Mouse (Mus musculus): ENCODE measurements around the gene 1700012B09Rik. TPM values are rescaled to one million over a fixed set of nuclear protein-coding genes. Genes with fewer than 3 reads are reported as not detected.

Gene 1700012B09Rik
- total RNA-seq, 2 experiments from 2014 or later = not detected

DNA sequence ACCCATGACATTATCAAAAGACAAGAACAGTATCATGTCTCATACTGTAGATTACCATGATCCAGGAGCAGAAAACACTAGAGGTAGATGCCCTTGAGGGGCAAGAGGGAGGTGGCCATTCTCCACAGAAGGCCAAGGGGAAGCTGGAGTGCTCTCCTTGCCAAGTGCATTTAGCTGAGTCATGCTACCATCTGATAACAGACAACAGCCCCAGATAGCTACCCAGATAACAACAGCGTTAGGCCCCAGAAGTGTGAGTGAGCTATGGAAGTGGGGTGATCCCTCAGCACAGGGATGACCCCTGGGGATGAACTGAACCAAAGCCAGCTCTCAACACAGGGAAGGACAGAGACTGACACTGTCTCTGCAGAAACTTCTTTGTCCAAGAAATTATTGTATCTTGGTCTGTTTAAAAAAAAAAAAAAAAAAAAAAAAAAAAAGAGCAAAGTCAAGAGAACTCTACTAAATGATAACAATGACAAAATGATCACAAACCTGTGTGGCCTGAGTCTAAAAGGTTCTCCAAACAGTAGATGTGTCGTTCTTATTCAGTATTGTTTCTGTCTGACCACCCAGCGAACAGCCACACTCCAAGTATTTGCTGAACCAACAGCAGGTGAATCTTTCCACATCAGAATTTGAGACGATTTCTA, 31.2 kb downstream of the 1700012B09Rik start:
- DNase-seq (ENCODE audit: low spot score in 2 of 2) = no peak

DNA sequence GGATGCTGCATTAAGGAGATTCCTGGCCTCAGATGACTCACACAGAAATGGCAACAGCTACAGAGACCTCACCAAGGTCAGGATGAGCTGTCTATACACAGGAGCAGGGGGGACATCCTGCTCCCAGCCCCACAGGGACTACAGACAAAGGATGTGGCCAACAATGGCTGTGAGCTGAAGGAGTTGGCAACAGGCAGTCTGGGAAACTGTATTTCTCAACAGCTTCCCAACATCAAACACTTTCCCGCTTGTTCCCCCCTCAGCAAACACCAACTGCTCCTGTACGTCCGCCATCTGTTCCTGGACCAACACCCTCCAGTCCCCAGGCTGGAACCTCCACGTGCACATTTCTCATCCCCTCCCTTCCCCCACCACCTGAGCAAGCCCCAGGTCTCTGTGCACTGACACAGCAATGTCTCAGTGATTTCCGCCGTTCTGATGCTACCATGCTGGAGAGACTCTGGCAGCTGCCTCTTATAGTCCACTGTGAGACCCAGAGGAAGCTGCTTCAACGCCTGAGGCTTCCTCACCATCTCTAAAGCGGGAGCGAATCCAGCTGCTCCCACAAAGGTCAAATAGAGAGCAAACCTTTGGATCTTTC, 39.8 kb downstream of the 1700012B09Rik start:
- DNase-seq (ENCODE audit: low spot score in 2 of 2) = no peak

DNA sequence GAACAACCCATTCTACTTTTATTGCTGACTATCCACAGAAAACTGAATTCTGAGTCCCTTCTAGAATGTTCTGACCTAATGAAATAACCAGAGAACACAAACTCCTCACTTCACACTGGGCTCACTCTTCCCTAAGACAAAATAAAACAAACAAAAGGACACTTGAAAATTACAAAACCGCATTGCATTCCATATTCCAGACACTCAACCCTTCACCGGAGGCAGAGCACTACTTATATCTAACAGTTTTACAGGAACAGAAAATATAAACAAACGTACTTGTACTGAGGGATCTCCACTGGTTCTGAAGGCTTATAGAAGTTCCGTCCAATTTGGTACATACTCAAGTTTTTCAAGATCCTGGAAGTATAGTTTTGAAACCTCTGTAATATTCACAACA, 42.5 kb downstream of the 1700012B09Rik start:
- DNase-seq (ENCODE audit: low spot score in 2 of 2) = no peak

DNA sequence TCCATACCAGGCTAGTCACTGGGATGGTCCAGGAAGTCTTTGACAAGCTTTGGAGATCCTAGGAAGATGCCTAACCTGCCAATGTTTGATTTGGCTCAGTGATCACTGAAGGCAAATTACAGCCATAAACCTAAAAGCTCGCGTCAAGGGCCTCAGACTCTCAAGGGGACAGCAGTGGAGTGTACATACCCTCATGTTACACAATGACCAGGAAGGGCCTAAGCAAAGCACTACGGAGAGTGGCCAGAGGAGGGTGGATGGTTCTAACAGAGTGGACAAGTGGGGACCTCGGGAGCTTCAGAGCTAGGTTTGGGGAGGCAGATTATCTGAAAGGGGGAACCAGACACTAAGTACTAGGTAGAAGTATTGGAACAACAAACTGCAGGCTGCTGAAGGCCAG, 44.2 kb downstream of the 1700012B09Rik start:
- DNase-seq (ENCODE audit: low spot score in 2 of 2) = no peak

DNA sequence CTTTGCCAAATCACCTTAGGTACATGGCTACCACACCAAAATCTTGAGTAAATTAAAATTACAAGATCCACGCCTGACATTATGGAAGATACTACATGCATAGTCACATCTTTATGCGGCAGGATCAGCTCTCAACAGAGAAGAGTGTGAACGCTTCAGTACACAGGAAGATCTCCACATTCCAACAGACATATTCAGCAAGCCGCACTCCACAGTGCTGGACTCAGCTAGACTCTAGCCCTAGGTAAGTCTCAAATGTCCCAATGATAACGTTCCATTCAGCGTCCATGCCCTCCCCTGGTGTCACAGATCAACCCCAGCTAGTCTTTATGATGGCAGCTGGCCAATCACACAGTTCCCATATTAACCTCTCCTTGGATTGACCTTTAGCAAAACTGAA, 44.8 kb downstream of the 1700012B09Rik start:
- no peak for DNase-seq (ENCODE audit: low spot score in 2 of 2)

DNA sequence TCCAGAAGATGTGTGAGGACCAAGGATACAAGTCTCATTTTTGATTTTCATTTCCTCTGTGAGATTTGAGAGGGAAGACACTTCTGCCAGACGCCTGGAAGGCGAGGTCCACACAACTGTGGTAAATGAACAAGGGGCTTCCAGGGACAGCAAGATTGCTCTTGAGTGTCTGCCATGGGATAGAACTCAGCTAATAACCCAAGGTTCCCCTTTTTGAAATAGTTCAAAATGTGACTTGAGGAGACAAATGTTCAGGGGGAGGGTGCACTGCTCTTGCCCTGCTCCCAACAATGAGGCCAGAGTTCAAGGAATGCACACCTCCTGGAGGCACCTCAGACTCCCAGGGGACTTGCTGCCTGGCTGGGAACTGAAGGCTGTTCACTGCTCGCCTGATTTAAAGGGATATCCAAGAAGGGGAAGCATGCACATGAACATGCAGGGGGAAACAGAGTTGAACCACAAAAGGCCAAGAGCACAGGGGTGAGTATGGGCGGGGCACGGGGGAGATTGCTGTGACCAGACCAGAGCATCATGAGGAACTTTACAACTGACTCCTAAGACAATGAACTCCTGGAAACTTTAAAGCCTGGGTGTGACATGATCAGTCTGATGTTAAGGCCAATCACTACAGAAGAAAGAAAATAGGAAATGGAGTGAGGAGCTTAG, 45.9 kb downstream of the 1700012B09Rik start:
- no peak for DNase-seq (ENCODE audit: low spot score in 2 of 2)

DNA sequence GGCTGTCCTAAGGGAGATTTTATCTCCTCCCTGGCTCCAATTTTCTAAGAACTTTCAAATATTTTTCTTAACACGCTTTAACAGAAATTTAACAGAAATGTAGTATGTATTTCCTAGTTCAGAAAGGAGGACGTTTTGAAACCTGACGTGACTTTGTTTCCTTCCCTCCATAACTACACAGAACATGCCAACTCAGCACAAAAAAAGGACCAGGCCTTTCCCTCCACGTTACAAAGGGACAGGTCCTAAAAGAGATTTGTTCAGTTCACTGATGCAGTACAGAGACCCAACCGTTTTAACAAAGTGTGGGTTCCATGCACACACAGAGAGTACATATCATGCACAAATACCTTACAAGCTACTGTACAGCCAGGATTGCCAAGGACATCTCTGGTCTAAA, 49.2 kb downstream of the 1700012B09Rik start:
- DNase-seq (ENCODE audit: low spot score in 2 of 2) = no peak

DNA sequence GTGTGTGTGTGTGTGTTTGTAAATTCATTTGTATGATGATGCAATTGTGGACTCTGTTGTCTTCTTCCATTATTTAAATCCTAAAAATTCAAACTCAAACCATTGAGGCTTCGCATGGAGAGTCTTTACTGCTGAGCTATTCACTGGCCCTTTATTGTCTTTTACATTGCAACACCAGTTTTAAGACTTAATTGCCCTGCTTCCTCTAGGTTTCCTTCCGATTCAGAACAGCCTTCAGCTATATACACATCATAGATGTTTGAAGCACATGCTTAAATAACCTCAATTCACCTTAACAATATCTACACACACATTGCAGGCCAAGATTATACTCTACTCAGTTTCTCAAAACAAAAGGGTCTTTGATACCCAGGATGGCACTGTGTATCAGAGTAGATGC, 50.4 kb downstream of the 1700012B09Rik start:
- DNase-seq (ENCODE audit: low spot score in 2 of 2) = no peak

DNA sequence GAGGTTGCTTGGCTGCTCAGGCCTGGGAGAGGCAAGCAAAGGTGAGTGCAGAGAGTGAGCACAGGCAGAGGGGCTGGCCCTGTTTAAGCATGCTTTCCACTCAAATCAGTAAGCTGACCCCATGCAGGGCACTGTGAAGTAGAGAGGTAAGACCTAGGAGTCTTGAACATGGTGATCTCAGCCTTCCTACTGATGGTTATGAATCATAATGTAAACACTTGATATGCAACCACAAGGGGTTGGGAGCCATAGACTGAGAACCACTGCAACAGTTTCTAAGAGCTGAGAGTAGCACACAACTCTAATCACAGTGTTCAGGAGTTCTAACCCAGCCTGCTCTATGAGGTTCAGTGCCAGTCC, 52.5 kb downstream of the 1700012B09Rik start:
- DNase-seq (ENCODE audit: low spot score in 2 of 2) = no peak

DNA sequence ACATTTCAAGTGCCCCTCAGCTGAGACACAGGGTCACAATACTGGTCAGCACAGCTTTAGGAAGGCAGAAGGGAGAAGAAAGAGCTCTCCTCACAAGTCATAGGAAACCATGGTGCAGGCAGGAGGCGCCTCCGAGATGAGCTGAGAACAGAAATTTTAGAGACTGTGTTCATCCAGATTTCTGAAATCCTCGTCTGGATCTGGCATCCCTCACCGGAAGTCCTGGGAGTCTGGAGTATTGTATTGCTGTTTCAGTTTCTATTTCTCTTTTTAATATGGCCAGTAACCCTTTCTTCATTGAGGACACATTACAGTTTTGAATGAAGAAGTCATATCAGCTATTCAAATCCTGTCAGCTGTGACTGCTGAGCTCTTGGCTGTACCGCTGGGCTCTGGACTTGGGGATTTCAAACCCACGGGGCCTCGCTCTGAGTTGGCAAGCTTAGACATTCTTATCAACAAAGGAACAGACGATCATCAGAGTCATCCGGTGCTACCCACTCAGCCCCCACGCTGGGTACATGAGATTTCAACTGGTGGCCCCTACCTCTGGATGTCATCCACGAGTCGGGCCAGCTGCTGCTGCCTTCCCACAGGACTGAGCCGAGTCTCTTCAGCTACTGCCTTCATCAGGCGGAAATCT, 53.0 kb downstream of the 1700012B09Rik start:
- DNase-seq (ENCODE audit: low spot score in 2 of 2) = no peak

DNA sequence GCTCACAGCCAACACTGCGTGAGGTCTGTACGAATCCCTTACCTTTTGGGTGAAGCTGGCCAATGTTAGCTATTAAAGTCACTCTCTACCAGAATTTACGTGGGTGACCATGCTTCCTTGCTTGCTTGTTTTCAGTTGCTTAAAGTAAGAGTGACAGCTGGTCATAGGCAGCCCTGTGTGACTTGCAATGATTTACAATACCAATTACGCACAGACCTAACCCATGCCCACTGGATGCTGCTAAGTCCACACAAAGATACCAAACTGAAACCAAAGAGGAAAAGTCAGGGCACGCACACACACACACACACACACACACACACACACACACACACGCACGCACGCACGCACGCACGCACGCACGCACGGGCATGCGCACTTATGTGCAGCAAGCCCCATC, 55.6 kb downstream of the 1700012B09Rik start:
- no peak for DNase-seq (ENCODE audit: low spot score in 2 of 2)

DNA sequence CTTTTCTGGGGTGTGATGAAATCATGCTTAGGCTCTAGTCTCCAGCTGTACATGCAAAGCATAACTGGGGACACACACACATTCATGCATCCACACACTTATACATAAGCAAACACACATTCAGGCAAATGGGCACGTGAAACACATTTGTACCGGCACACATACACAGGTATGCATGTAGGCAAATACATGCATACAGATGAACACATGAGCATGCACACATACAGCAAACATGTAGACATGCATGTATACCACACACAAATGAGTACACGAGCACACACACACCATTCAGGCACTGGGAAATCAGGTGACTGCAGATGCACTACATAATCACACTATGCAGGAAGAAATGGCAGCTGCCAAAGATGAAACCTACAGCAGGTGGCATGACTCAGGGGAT, 59.9 kb downstream of the 1700012B09Rik start:
- no peak for DNase-seq (ENCODE audit: low spot score in 2 of 2)

Other genes starting within 250 kb of the 1700012B09Rik start
- 10 to 100 TPM; 61.9 to 68.5 TPM for gene Amotl1, start 126.0 kb downstream of the 1700012B09Rik start, total RNA-seq (2021)
- under 1 TPM; 0.28 to 0.40 TPM for gene Piwil4, start 30.3 kb downstream of the 1700012B09Rik start, total RNA-seq (2021)
- gene Fut4, start 18.6 kb downstream of the 1700012B09Rik start, total RNA-seq (2021) = 1 to 10 TPM; 2.4 to 2.6 TPM
- gene Mre11a, start 13.6 kb upstream of the 1700012B09Rik start, total RNA-seq (2021) = 10 to 100 TPM; 25.8 to 31.3 TPM
- 10 to 100 TPM; 21.0 to 21.2 TPM for gene Ankrd49, start 13.8 kb upstream of the 1700012B09Rik start, total RNA-seq (2021)
- gene Gpr83, start 89.2 kb upstream of the 1700012B09Rik start, total RNA-seq (2021) = under 1 TPM; 0.08 to 0.31 TPM
- gene Izumo1r, start 132.9 kb upstream of the 1700012B09Rik start, total RNA-seq (2021) = not detected